Mouse (Mus musculus) thymus, adult 18-20 months (tissue): ENCODE data around the gene Kank1.
A peak's percentile ranks its signal among the peaks of the same experiment; 100 is the strongest.

Experiments
- DNase-seq, 2 experiments: peaks; one replicate each; pipeline ENCODE4 v3.0.0; 2022; ENCODE audit warnings: mixed read lengths in 2 of 2

Gene Kank1

GRCm38 (mm10) chr19:25407185-25407886, 170.6 kb downstream of the Kank1 start:
- DNase-seq = no peak

GRCm38 (mm10) chr19:25407887-25408236, 171.1 kb downstream of the Kank1 start:
- no peak for DNase-seq

DNA sequence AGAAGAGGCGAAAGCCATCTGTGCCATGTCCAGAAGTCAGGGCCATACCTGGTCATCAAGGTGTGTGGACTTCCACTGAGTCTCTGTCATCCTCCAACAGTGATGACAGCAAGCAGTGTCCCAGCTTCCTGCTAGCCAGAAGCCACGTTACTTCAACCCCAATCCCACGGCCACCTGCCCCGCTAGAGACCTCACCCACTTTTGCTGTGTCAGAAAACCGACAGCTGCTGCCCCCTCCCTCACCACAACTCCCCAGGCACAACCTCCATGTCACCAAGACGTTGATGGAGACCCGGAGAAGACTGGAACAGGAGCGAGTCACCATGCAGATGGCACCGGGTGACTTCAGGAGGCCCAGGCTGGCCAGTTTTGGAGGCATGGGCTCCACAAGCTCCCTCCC, 172.5 kb downstream of the Kank1 start:
- DNase-seq = no peak

GRCm38 (mm10) chr19:25411353-25411752, 174.6 kb downstream of the Kank1 start:
- DNase-seq = no peak

- no peak for DNase-seq
Measured at GRCm38 (mm10) chr19:25415448-25415847, 178.7 kb downstream of the Kank1 start.

DNA sequence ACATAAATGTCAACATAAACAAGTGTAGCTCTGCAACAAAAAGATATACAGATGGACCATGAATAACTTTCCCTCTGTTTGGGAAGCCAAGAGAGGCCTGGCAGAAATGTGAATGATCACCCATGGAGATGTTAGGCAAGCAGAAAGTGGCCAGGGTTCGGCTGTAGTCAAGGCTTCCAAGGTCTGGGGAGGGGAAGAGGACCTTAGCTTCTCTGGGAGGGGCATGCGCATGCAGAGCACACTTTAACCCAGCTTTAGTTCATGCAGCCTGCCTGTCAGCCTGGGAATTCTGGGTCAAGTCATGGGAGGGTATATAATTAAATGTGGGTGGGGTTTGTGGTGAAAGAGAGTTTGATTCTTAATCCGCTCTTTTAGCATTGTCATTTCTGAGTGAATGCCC, 180.9 kb downstream of the Kank1 start:
- no peak for DNase-seq

- no peak for DNase-seq
Measured at GRCm38 (mm10) chr19:25419983-25420382, 183.2 kb downstream of the Kank1 start.

DNA sequence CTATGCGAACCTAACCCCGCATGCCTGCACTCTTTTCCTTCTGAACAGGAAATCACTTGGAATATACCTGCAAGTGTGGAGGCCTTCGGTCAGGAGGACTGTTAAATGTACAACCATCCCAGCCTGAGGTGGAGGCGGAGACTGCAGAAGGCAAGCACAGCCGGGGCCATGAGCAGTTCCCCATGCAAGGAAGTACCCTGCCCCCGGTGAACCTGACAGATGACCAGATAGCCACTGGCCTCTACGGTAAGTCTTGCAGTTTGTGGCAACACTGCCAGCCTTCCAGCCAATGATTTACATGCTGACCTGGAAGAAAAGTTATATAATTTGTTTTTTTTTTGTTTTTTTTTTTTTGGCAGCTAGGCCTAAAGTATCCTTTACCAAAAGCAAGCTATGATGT, 185.3 kb downstream of the Kank1 start:
- DNase-seq = no peak

DNA sequence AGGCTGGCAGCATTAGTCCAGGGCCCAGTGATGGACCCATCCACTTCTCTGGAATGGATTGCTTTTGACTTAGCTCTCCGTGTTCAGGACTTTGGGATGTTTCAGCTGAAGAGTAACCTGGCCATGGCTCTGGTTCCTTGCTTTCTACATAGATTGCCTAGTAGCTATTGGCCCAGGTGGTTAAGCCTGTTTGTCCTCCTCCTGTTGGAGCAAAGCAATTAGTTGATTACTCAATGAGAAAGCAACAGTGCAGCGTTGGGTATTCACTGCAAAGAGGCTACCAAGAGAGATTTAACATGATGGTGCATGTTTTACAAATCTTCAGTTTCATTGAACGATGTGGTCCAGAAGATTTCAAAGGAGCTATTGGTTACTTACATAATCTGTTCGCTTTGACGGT, 186.6 kb downstream of the Kank1 start:
- no peak for DNase-seq

DNA sequence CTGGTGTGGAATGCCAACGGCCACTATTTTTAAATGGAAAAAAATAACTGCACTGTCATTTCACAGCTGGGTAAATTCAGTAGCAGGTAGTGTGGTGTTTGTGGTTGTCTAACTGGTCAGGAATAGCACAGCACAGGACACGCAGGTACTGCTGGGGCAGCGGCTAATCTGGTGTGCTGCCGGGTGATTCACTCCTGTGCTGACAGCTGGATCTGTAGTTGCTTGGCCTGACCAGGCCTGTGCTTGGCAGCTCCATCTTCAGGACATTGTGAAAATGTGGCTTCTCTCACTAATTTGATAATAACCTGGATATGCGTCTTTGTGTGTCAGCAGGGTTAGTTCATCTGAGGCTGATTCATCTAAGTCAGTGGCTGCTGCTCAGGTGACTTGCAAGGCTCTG, 189.7 kb downstream of the Kank1 start:
- no peak for DNase-seq

GRCm38 (mm10) chr19:25427886-25428285, 191.1 kb downstream of the Kank1 start:
- no peak for DNase-seq

DNA sequence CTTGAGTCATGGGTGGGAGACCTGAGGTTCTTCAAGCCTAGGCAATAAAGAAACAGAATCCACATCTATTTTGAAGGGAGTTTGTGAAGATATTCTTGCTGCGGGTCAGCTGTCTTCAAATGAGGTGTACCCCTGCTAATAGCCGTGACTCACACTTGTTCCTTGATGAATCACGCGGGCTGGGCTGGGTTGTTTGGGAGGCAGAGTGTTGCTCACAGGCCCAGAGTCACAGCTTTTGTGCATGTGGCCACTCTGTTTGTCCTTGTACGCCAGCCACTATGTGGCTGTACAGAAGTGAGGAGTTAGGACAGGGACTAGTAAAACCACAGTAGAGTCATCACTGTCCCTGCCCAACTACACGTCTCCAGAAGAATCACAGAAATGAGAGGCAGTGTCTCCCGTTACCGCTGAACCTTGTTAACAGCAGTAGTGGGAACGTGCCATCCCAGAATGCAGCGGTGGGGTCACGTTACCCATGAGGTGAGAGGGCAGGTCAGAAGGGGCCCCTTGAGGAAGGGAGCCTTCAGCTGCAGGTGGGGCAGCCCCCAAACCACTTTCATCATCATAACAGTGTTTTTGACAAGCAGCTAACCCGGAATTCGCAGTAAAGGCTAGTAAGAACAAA, 191.7 kb downstream of the Kank1 start:
- DNase-seq = no peak

GRCm38 (mm10) chr19:25431431-25431830, 194.7 kb downstream of the Kank1 start:
- no peak for DNase-seq

GRCm38 (mm10) chr19:25431909-25432308, 195.1 kb downstream of the Kank1 start:
- no peak for DNase-seq

DNA sequence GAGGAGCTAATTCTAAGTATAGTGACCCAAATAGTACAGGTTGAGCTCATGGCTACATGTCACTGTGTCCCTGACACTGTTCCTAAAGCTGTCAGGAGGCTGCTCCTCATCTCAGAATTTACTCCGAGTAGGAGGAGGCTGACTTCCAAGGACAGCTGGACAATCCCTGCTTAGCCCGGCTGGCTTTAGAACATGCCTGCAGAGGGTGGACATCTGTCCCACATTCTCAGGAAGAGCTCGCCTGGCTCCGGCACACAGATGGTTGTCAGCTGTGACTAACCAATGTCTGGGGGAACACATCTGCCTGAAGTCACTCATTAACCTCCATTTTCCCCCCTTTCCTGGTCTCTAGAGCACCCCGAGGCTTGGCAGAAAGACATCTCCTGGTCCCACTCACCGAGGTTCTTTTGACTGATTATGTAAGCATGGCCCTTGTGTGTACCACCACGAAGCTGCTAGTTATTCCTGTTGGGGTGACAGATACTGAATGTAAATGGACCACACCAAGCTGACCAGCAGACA, 196.5 kb downstream of the Kank1 start:
- DNase-seq = no peak

GRCm38 (mm10) chr19:25434345-25434744, 197.6 kb downstream of the Kank1 start:
- no peak for DNase-seq

GRCm38 (mm10) chr19:25434795-25435194, 198.0 kb downstream of the Kank1 start:
- DNase-seq = no peak

DNA sequence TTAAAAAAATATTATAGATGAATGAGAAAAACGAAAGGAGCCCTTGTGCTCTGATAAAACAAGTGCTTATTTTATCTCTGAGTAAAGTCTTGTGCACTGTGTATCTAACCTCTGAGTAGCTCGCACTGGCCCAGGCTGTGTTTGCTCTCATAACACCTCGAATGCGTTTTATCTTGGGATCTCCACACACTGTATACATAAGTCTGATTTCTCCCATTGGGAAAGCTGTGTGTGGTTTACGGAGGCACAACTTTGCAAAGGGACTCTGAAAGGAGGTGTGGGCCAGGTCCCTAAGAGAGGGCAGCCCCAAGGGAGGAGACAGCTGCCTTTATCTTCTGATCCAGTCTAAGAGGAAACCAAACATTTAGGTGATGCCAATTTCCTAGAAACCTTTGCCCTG, 198.6 kb downstream of the Kank1 start:
- DNase-seq = no peak

DNA sequence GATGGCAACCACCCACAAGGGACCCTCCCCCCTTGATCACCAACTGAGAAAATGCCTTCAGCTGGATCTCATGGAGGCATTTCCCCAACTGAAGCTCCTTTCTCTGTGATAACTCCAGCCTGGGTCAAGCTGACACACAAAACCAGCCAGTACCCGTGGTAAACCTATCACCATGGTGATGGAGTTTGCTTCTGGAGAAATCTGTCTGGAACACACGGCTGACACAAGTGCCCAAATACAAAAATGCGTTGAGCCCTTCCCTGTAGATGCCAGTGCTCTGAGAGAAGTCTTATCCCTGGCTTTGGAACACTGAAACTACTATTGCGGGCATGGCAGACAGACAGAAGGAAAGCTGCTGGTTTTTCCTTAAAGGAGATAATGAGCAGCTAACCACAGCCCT, 199.4 kb downstream of the Kank1 start:
- DNase-seq = no peak

GRCm38 (mm10) chr19:25436789-25437650, 200.2 kb downstream of the Kank1 start:
- no peak for DNase-seq

DNA sequence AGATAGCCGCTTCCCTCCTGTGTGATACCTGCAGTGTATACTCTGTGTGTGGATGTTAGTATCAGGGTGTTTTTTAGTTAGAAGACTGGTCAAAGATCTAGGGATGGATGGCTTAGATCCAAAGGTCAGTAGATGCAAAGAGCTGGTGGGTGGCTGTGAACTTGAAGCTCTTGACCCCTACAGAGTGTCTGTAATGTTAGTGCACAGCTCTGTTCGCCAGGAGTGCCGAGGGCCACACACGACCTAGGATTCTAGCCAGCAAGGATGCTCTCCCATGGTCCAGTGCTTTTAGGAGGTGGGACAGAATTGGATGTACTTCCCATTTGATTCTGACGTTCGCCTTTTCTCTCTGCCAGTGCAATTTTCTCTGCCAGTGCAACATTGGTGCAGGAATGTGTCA, 201.5 kb downstream of the Kank1 start:
- DNase-seq = no peak

DNA sequence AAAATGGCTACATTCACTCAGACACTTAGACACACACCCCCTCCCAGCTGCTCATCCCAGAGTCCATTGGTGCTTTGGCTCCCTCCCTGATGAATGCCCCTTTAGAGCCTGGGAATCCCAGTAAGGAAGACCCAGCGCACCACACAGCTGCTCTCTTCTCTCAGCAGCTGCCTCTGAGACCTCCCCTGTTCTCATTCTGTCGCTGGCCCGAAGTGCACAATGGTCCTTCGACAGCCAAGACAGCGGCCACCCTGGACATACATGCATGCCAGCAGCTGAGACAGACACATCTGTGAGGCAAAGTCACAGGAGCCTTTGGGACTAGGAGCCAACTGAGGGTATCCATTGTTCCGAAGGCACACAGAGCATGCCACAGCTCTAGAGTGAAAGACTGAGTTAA, 203.0 kb downstream of the Kank1 start:
- no peak for DNase-seq

DNA sequence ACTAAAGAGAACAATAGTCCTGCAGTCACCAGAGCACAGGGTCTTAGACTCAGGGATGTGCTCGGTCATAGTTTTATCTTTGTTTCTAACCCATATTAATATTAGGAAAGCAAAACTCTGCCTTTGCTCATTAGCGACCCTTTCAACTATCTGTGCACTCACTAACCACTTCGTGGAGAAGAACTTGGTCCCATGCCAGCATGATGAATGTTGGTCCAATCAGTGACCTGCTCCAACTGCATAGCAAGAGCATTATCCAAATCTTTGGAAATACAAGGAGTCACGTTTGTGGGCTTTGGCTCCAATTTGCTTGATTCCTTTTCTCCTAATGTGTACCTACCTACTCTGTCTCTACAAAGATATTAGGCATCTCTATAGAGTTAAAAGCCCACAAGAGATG, 204.0 kb downstream of the Kank1 start:
- no peak for DNase-seq

DNA sequence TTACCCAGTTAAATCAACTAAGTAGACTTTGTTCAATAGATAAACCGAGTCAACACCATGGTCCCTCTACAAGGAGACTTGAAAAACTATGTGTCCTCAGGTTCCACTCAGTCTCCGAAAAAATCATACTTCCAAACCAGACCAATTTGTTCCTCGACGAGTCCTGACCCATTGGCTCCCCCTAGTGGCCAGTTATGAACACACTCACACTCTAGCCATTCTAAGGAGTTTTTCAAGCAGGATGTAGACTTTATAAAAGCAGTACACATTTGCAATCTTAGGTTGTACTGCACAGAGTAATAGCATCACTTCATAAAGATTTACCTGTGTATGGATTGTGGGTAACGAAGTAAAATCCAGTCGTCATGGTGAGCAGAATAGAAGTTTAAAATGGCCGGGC, 208.3 kb downstream of the Kank1 start:
- peak in 1 of 2 experiments; percentile 10 for DNase-seq
